Mouse (Mus musculus): Measurements from ENCODE around the gene Evl.

Evl gene

GRCm38 (mm10) chr12:108671541-108671940, 117.0 kb downstream of the Evl start:
- Histone ChIP-seq H3K36me3 (ENCODE audit: insufficient read depth, low read length) (peaks cover 37% of the 10 kb centered on the region), H3K9me3 (ENCODE audit: low read length) (no peaks in the 10 kb centered on the region), H3K4me1 (replicated peaks; ENCODE audit: low read depth, low read length) (no peaks in the 10 kb centered on the region), H3K4me3 (replicated peaks; ENCODE audit: low read length) (no peak overlapping the region), H3K27me3 (ENCODE audit: insufficient read depth, low read length) (no peaks in the 10 kb centered on the region)
- TF ChIP-seq POU5F1 (IDR thresholded peaks at IDR 0.05; ENCODE audit: borderline replicate concordance, low read length): no peak
- TF ChIP-seq NANOG (IDR thresholded peaks at IDR 0.05; ENCODE audit: borderline replicate concordance, low read length): no peak
- TF ChIP-seq CTCF (conservative IDR thresholded peaks at IDR 0.05; ENCODE audit: low read length): no peak

- Histone ChIP-seq H3K9me3 (ENCODE audit: low read length) (no peaks in the 10 kb centered on the region), H3K4me3 (replicated peaks; ENCODE audit: low read length) (no peak overlapping the region), H3K4me1 (replicated peaks; ENCODE audit: low read depth, low read length) (no peaks in the 10 kb centered on the region), H3K36me3 (ENCODE audit: insufficient read depth, low read length) (peaks cover 47% of the 10 kb centered on the region), H3K27me3 (ENCODE audit: insufficient read depth, low read length) (no peaks in the 10 kb centered on the region)
- TF ChIP-seq NANOG (IDR thresholded peaks at IDR 0.05; ENCODE audit: borderline replicate concordance, low read length): no peak
- no peak for TF ChIP-seq CTCF (conservative IDR thresholded peaks at IDR 0.05; ENCODE audit: low read length)
- no peak for TF ChIP-seq POU5F1 (IDR thresholded peaks at IDR 0.05; ENCODE audit: borderline replicate concordance, low read length)
Observed at GRCm38 (mm10) chr12:108672908-108673307, 118.4 kb downstream of the Evl start.

DNA sequence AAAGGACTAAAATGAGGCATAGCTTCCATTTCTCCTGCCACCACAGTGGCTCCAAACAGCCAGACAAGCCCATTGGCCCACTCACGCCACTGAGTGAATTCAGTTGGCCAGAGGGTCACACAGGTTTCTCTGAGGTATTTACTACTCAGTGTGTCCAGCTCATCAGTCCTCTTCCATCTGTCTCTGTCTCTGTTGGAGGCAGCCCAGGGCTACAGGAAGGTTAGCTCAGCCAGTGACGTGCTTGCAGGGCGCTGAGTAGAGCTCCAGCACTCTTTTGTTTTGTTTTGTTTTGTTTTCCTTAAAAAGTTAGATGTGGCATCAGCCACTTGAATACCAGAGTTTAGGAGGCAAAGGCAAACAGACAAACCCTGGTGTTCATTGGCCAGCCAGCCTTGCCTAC, 119.0 kb downstream of the Evl start:
- TF ChIP-seq NANOG (IDR thresholded peaks at IDR 0.05; ENCODE audit: borderline replicate concordance, low read length) (no peak), CTCF (conservative IDR thresholded peaks at IDR 0.05; ENCODE audit: low read length) (no peak), POU5F1 (IDR thresholded peaks at IDR 0.05; ENCODE audit: borderline replicate concordance, low read length) (no peak)
- H3K36me3 ChIP-seq (ENCODE audit: insufficient read depth, low read length): peaks cover 50% of the 10 kb centered on the region

DNA sequence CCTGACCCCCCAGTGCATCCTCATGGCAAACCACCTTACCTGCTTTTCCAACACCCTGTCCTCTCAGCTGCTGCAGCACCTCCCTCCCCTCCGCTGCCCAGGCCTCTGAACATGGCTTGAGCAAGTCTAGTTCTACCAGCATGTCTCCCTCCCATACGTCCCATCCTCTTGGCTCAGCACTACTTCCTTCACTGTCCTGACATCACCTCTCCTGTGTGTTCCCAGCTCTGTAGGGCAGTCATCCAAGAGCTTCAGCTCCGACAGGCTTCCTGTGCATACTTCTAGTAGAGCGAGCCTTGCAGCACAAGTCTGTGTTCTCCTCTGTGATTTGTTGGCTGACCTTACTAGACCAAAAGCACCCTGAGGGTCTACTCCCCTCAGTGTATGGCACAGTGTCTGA, 120.0 kb downstream of the Evl start:
- no peaks in the 10 kb centered on the region for H3K9me3 ChIP-seq (ENCODE audit: low read length)

More for the DNA sequence above, 119.0 kb downstream of the Evl start:
- Histone ChIP-seq H3K4me1 (replicated peaks; ENCODE audit: low read depth, low read length) (no peaks in the 10 kb centered on the region), H3K9me3 (ENCODE audit: low read length) (no peaks in the 10 kb centered on the region), H3K27me3 (ENCODE audit: insufficient read depth, low read length) (no peaks in the 10 kb centered on the region), H3K4me3 (replicated peaks; ENCODE audit: low read length) (no peak overlapping the region)

GRCm38 (mm10) chr12:108674916-108675315, 120.4 kb downstream of the Evl start:
- Histone ChIP-seq H3K4me3 (replicated peaks; ENCODE audit: low read length) (no peak overlapping the region), H3K9me3 (ENCODE audit: low read length) (no peaks in the 10 kb centered on the region), H3K36me3 (ENCODE audit: insufficient read depth, low read length) (peaks cover 62% of the 10 kb centered on the region), H3K4me1 (replicated peaks; ENCODE audit: low read depth, low read length) (0 out of 2 replicates have a peak, but pooled peaks cover 4% of the 10 kb centered on the region), H3K27me3 (ENCODE audit: insufficient read depth, low read length) (no peaks in the 10 kb centered on the region)
- no peak for TF ChIP-seq CTCF (conservative IDR thresholded peaks at IDR 0.05; ENCODE audit: low read length)
- TF ChIP-seq NANOG (IDR thresholded peaks at IDR 0.05; ENCODE audit: borderline replicate concordance, low read length): no peak
- no peak for TF ChIP-seq POU5F1 (IDR thresholded peaks at IDR 0.05; ENCODE audit: borderline replicate concordance, low read length)

More for the DNA sequence above, 120.0 kb downstream of the Evl start:
- Histone ChIP-seq H3K36me3 (ENCODE audit: insufficient read depth, low read length) (peaks cover 59% of the 10 kb centered on the region), H3K4me3 (replicated peaks; ENCODE audit: low read length) (no peak overlapping the region), H3K4me1 (replicated peaks; ENCODE audit: low read depth, low read length) (0 out of 2 replicates have a peak, but pooled peaks cover 4% of the 10 kb centered on the region), H3K27me3 (ENCODE audit: insufficient read depth, low read length) (no peaks in the 10 kb centered on the region)
- TF ChIP-seq POU5F1 (IDR thresholded peaks at IDR 0.05; ENCODE audit: borderline replicate concordance, low read length): no peak
- TF ChIP-seq CTCF (conservative IDR thresholded peaks at IDR 0.05; ENCODE audit: low read length): no peak
- TF ChIP-seq NANOG (IDR thresholded peaks at IDR 0.05; ENCODE audit: borderline replicate concordance, low read length): no peak

GRCm38 (mm10) chr12:108675614-108676401, 121.3 kb downstream of the Evl start:
- TF ChIP-seq CTCF (conservative IDR thresholded peaks at IDR 0.05; ENCODE audit: low read length): peak; percentile 33
- TF ChIP-seq POU5F1 (IDR thresholded peaks at IDR 0.05; ENCODE audit: borderline replicate concordance, low read length): no peak
- TF ChIP-seq NANOG (IDR thresholded peaks at IDR 0.05; ENCODE audit: borderline replicate concordance, low read length): no peak
- H3K4me3 ChIP-seq (replicated peaks; ENCODE audit: low read length): no peak overlapping the region
- H3K9me3 ChIP-seq (ENCODE audit: low read length): no peaks in the 10 kb centered on the region
- H3K27me3 ChIP-seq (ENCODE audit: insufficient read depth, low read length): no peaks in the 10 kb centered on the region
- H3K4me1 ChIP-seq (replicated peaks; ENCODE audit: low read depth, low read length): 0 out of 2 replicates have a peak, but pooled peaks cover 4% of the 10 kb centered on the region
- H3K36me3 ChIP-seq (ENCODE audit: insufficient read depth, low read length): peaks cover 62% of the 10 kb centered on the region

GRCm38 (mm10) chr12:108677116-108677515, 122.6 kb downstream of the Evl start:
- Histone ChIP-seq H3K27me3 (ENCODE audit: insufficient read depth, low read length) (no peaks in the 10 kb centered on the region), H3K36me3 (ENCODE audit: insufficient read depth, low read length) (peaks cover 72% of the 10 kb centered on the region), H3K9me3 (ENCODE audit: low read length) (no peaks in the 10 kb centered on the region), H3K4me1 (replicated peaks; ENCODE audit: low read depth, low read length) (0 out of 2 replicates have a peak, but pooled peaks cover 4% of the 10 kb centered on the region), H3K4me3 (replicated peaks; ENCODE audit: low read length) (no peak overlapping the region)
- TF ChIP-seq POU5F1 (IDR thresholded peaks at IDR 0.05; ENCODE audit: borderline replicate concordance, low read length) (no peak), NANOG (IDR thresholded peaks at IDR 0.05; ENCODE audit: borderline replicate concordance, low read length) (no peak), CTCF (conservative IDR thresholded peaks at IDR 0.05; ENCODE audit: low read length) (no peak)

- Histone ChIP-seq H3K27me3 (ENCODE audit: insufficient read depth, low read length) (no peaks in the 10 kb centered on the region), H3K9me3 (ENCODE audit: low read length) (no peaks in the 10 kb centered on the region), H3K36me3 (ENCODE audit: insufficient read depth, low read length) (peaks cover 78% of the 10 kb centered on the region), H3K4me1 (replicated peaks; ENCODE audit: low read depth, low read length) (0 out of 2 replicates have a peak, but pooled peaks cover 4% of the 10 kb centered on the region), H3K4me3 (replicated peaks; ENCODE audit: low read length) (no peak overlapping the region)
- no peak for TF ChIP-seq CTCF (conservative IDR thresholded peaks at IDR 0.05; ENCODE audit: low read length)
- TF ChIP-seq NANOG (IDR thresholded peaks at IDR 0.05; ENCODE audit: borderline replicate concordance, low read length): no peak
Observed at GRCm38 (mm10) chr12:108678366-108678765, 123.8 kb downstream of the Evl start.
